ENCODE assay signal across 16 mouse cellular contexts in genomic region chr2:91023131-91023530, GRCm38 (mm10). TPM values are rescaled to one million over a fixed set of nuclear protein-coding genes. Genes with fewer than 3 reads are reported as not detected.
DNase-seq lines count a peak whose midpoint lies in the region; ATAC-seq and TF ChIP-seq lines count a peak whose summit lies in the region.
"Had no signal": no experiment of that assay in that cellular context is flagged by ENCODE, and none has a peak within 500 bp of the region (broad histone marks: within the 10 kb centered on the region; RNA-seq: fewer than 3 reads in every experiment).

No protein-coding gene starts in this region.

- H3K27me3 ChIP-seq in hindbrain, embryonic 16.5 days (replicated peaks; ENCODE audit: control insufficient read depth, insufficient read depth, low read length): no peaks in the 10 kb centered on the region
- H3K27me3 ChIP-seq in hindbrain, embryonic 14.5 days (ENCODE audit: control insufficient read depth, insufficient read depth, low read length): no peaks in the 10 kb centered on the region
- H3K27me3 ChIP-seq in ES-Bruce4 (ENCODE audit: control insufficient read depth, insufficient read depth, low read length, poor library complexity, severe bottlenecking): no peaks in the 10 kb centered on the region
- H3K27me3 ChIP-seq in heart, embryonic 15.5 days: no peaks in the 10 kb centered on the region
- H3K27me3 ChIP-seq: embryonic facial prominence, embryonic 12.5 days had no signal

- DNase-seq in hindbrain, embryonic 14.5 days (ENCODE audit: low spot score): no peak
- DNase-seq in ES-CJ7 (ENCODE audit: low read depth, low spot score): peak; percentile 41
- DNase-seq in B cell, adult 2 months: no peak
- no peak for DNase-seq in urinary bladder, postnatal 4 days (ENCODE audit: low spot score in 2 of 2)
- DNase-seq: adrenal gland, postnatal 14 days; cerebellum, adult 2 months; forebrain, postnatal 0 days; gastrocnemius, postnatal 10 days; lung, adult 18-20 months; spleen, adult 18-20 months; thymus, adult 2 months had no signal

- H3K4me3 ChIP-seq in hindbrain, embryonic 16.5 days (ENCODE audit: low read length): no peak overlapping the region
- no peak overlapping the region for H3K4me3 ChIP-seq in hindbrain, embryonic 14.5 days (replicated peaks; ENCODE audit: low read length)
- H3K4me3 ChIP-seq in ES-Bruce4 (ENCODE audit: low read depth, low read length): no peak overlapping the region
- H3K4me3 ChIP-seq in heart, embryonic 15.5 days: no peak overlapping the region
- H3K4me3 ChIP-seq: embryonic facial prominence, embryonic 12.5 days had no signal

- TF ChIP-seq POLR2A in ES-Bruce4 (IDR thresholded peaks at IDR 0.05; ENCODE audit: insufficient read depth, low read length): no peak

- no peak for TF ChIP-seq EP300 in ES-Bruce4 (IDR thresholded peaks at IDR 0.05; ENCODE audit: insufficient read depth, low read depth, low read length)

- no peak for TF ChIP-seq CTCF in ES-Bruce4 (IDR thresholded peaks at IDR 0.05; ENCODE audit: low read depth, low read length)

- 56% methylated on average over 2 of the region's 2 CpGs for WGBS in hindbrain, embryonic 16.5 days
- 61% methylated on average over 2 of the region's 2 CpGs for WGBS in hindbrain, embryonic 14.5 days
- 53% methylated on average over 2 of the region's 2 CpGs for WGBS in heart, embryonic 15.5 days

- H3K27ac ChIP-seq in hindbrain, embryonic 16.5 days (ENCODE audit: low read depth, low read length): 0 out of 2 replicates have a peak overlapping the region, but pooled peaks have one; percentile 2
- H3K27ac ChIP-seq in hindbrain, embryonic 14.5 days: no peak overlapping the region
- H3K27ac ChIP-seq in ES-Bruce4 (ENCODE audit: insufficient read depth, low read length): peak overlapping the region; percentile 91
- H3K27ac ChIP-seq in heart, embryonic 15.5 days: peak overlapping the region; percentile 17; the same call in 1 of the 2 replicates
- H3K27ac ChIP-seq: embryonic facial prominence, embryonic 12.5 days had no signal

- no peak overlapping the region for H3K4me2 ChIP-seq in hindbrain, embryonic 16.5 days (ENCODE audit: low read length)
- no peak overlapping the region for H3K4me2 ChIP-seq in hindbrain, embryonic 14.5 days (replicated peaks)
- no peak overlapping the region for H3K4me2 ChIP-seq in heart, embryonic 15.5 days
- H3K4me2 ChIP-seq: embryonic facial prominence, embryonic 12.5 days had no signal

- no peak overlapping the region for H3K9ac ChIP-seq in hindbrain, embryonic 16.5 days (ENCODE audit: low read depth, low read length)
- no peak overlapping the region for H3K9ac ChIP-seq in hindbrain, embryonic 14.5 days
- H3K9ac ChIP-seq in ES-Bruce4 (ENCODE audit: low read depth, poor library complexity, severe bottlenecking): no peak overlapping the region
- H3K9ac ChIP-seq in heart, embryonic 15.5 days: no peak overlapping the region
- H3K9ac ChIP-seq: embryonic facial prominence, embryonic 12.5 days; forebrain, postnatal 0 days had no signal

- no peaks in the 10 kb centered on the region for H3K9me3 ChIP-seq in hindbrain, embryonic 16.5 days (ENCODE audit: control insufficient read depth, low read length)
- no peaks in the 10 kb centered on the region for H3K9me3 ChIP-seq in hindbrain, embryonic 14.5 days (ENCODE audit: control insufficient read depth, low read length)
- no peaks in the 10 kb centered on the region for H3K9me3 ChIP-seq in ES-Bruce4 (replicated peaks; ENCODE audit: control insufficient read depth, insufficient read depth, low read length, poor library complexity, severe bottlenecking)
- H3K9me3 ChIP-seq in heart, embryonic 15.5 days (replicated peaks): no peaks in the 10 kb centered on the region
- H3K9me3 ChIP-seq: embryonic facial prominence, embryonic 12.5 days had no signal

- no peak for ATAC-seq in hindbrain, embryonic 16.5 days
- no peak for ATAC-seq in hindbrain, embryonic 14.5 days (ENCODE audit: low FRiP score)
- ATAC-seq in heart, embryonic 15.5 days (replicated peaks; ENCODE audit: insufficient number of reproducible peaks, insufficient read depth, low FRiP score, low read depth): no peak
- ATAC-seq: CD4-positive, CD25-positive, alpha-beta regulatory T cell, adult 4 months; forebrain, postnatal 0 days had no signal

- no peaks in the 10 kb centered on the region; the same call in 1 of the 2 replicates for H3K4me1 ChIP-seq in hindbrain, embryonic 16.5 days (ENCODE audit: control insufficient read depth, insufficient read depth, low read depth, low read length)
- no peaks in the 10 kb centered on the region for H3K4me1 ChIP-seq in hindbrain, embryonic 14.5 days (replicated peaks; ENCODE audit: control insufficient read depth, insufficient read depth, low read length)
- H3K4me1 ChIP-seq in ES-Bruce4 (ENCODE audit: control insufficient read depth, insufficient read depth, low read length): peaks cover 2% of the 10 kb centered on the region
- 0 out of 2 replicates have a peak, but pooled peaks cover 3% of the 10 kb centered on the region for H3K4me1 ChIP-seq in heart, embryonic 15.5 days (replicated peaks)
- H3K4me1 ChIP-seq: embryonic facial prominence, embryonic 12.5 days had no signal

- peaks cover 3% of the 10 kb centered on the region; the same call in 1 of the 2 replicates for H3K36me3 ChIP-seq in hindbrain, embryonic 16.5 days (ENCODE audit: control insufficient read depth, insufficient read depth, low read length)
- peaks cover 14% of the 10 kb centered on the region for H3K36me3 ChIP-seq in hindbrain, embryonic 14.5 days (replicated peaks; ENCODE audit: control insufficient read depth, insufficient read depth)
- H3K36me3 ChIP-seq in ES-Bruce4 (ENCODE audit: control insufficient read depth, insufficient read depth, low read length, poor library complexity, severe bottlenecking): peaks cover 10% of the 10 kb centered on the region
- H3K36me3 ChIP-seq in heart, embryonic 15.5 days: peaks cover 12% of the 10 kb centered on the region

RNA-seq across cellular contexts. Expression of gene Rapsn, which starts 12.3 kb away (rescaled TPM):
- 1.1 and 2.1 TPM in 2 replicates for polyA plus RNA-seq in hindbrain, embryonic 16.5 days (2015; fragmentation: Nextera tagmentation; extraction: Ambion mirVana)
- 0.97 and 1.1 TPM in 2 replicates for polyA plus RNA-seq in hindbrain, embryonic 14.5 days (2014; fragmentation: Nextera tagmentation; extraction: Ambion mirVana)
- 0.42 TPM in 1 of 2 replicates, not detected in the other for polyA plus RNA-seq in ES-Bruce4 (2011; ENCODE audit: insufficient read depth, insufficient read length, low read depth, missing spikeins)
- 27.4 and 33.7 TPM in 2 replicates for polyA plus RNA-seq in heart, embryonic 15.5 days (2015; fragmentation: Nextera tagmentation; extraction: Ambion mirVana)

RNA-seq across cellular contexts. Expression of gene Psmc3, which starts 30.7 kb away (rescaled TPM):
- 229 and 270 TPM in 2 replicates for polyA plus RNA-seq in hindbrain, embryonic 16.5 days (2015; fragmentation: Nextera tagmentation; extraction: Ambion mirVana)
- polyA plus RNA-seq in hindbrain, embryonic 14.5 days (2014; fragmentation: Nextera tagmentation; extraction: Ambion mirVana): 237 and 243 TPM in 2 replicates
- polyA plus RNA-seq in ES-Bruce4 (2011; ENCODE audit: insufficient read depth, insufficient read length, low read depth, missing spikeins): 183 and 203 TPM in 2 replicates
- polyA plus RNA-seq in heart, embryonic 15.5 days (2015; fragmentation: Nextera tagmentation; extraction: Ambion mirVana): 227 and 228 TPM in 2 replicates

RNA-seq across cellular contexts. Expression of gene Slc39a13, which starts 47.1 kb away (rescaled TPM):
- 30.1 and 35.8 TPM in 2 replicates for polyA plus RNA-seq in hindbrain, embryonic 16.5 days (2015; fragmentation: Nextera tagmentation; extraction: Ambion mirVana)
- 27.4 and 27.6 TPM in 2 replicates for polyA plus RNA-seq in hindbrain, embryonic 14.5 days (2014; fragmentation: Nextera tagmentation; extraction: Ambion mirVana)
- polyA plus RNA-seq in ES-Bruce4 (2011; ENCODE audit: insufficient read depth, insufficient read length, low read depth, missing spikeins): 9.2 and 14.1 TPM in 2 replicates
- 53.5 and 63.2 TPM in 2 replicates for polyA plus RNA-seq in heart, embryonic 15.5 days (2015; fragmentation: Nextera tagmentation; extraction: Ambion mirVana)

RNA-seq across cellular contexts. Expression of gene Spi1, which starts 59.1 kb away (rescaled TPM):
- 3.4 and 4.2 TPM in 2 replicates for polyA plus RNA-seq in hindbrain, embryonic 16.5 days (2015; fragmentation: Nextera tagmentation; extraction: Ambion mirVana)
- 4.1 and 4.3 TPM in 2 replicates for polyA plus RNA-seq in hindbrain, embryonic 14.5 days (2014; fragmentation: Nextera tagmentation; extraction: Ambion mirVana)
- polyA plus RNA-seq in ES-Bruce4 (2011; ENCODE audit: insufficient read depth, insufficient read length, low read depth, missing spikeins): not detected in 2 replicates
- 3.9 and 8.6 TPM in 2 replicates for polyA plus RNA-seq in heart, embryonic 15.5 days (2015; fragmentation: Nextera tagmentation; extraction: Ambion mirVana)
